Mouse (Mus musculus) stomach, embryonic 15.5 days (tissue): ENCODE data around the gene Zswim1. TPM values are rescaled to one million over a fixed set of nuclear protein-coding genes. Genes with fewer than 3 reads are reported as not detected.

ENCODE experiments used
- ATAC-seq: fragments of 200-750 bp; cut with Nextera tagmentation; 2 replicates; pipeline ENCODE4 v1.8.0; 2017; ENCODE audit warnings: low read depth, moderate number of reproducible peaks, moderate TSS enrichment; ENCODE audit not compliant: insufficient read depth, low FRiP score
- H3K27ac ChIP-seq: fragments of 300-500 bp; sonication (generic); 2 replicates; pipeline ENCODE4 v1.5.1; 2015; ENCODE audit warnings: mild to moderate bottlenecking, inconsistent platforms
- H3K27me3 ChIP-seq: fragments of 300-500 bp; sonication (generic); replicated peaks from 2 replicates; pipeline ENCODE4 v1.6.1; 2015; ENCODE audit warnings: inconsistent platforms
- H3K36me3 ChIP-seq: fragments of 300-500 bp; sonication (generic); 2 replicates; pipeline ENCODE4 v1.6.1; 2015; ENCODE audit warnings: inconsistent platforms
- H3K4me1 ChIP-seq: fragments of 300-500 bp; sonication (generic); 2 replicates; pipeline ENCODE4 v1.6.1; 2015; ENCODE audit warnings: inconsistent platforms
- H3K4me2 ChIP-seq: fragments of 300-500 bp; sonication (generic); 2 replicates; pipeline ENCODE4 v1.6.1; 2015; ENCODE audit warnings: mild to moderate bottlenecking, inconsistent platforms
- H3K4me3 ChIP-seq: fragments of 300-500 bp; sonication (generic); replicated peaks from 2 replicates; pipeline ENCODE4 v1.5.1; 2015; ENCODE audit warnings: inconsistent platforms
- H3K9ac ChIP-seq: fragments of 300-500 bp; sonication (generic); 2 replicates; pipeline ENCODE4 v1.6.1; 2015; ENCODE audit warnings: inconsistent platforms
- H3K9me3 ChIP-seq: fragments of 300-500 bp; sonication (generic); 2 replicates; pipeline ENCODE4 v1.6.1; 2016; ENCODE audit warnings: inconsistent platforms
- WGBS: fragments of 180-500 bp; shearing (Covaris S2); methylation state at CpG from one replicate; pipeline ENCODE4 v1.1.7; 2015; 5-methylcytosine and 5-hydroxymethylcytosine counted together
- polyA plus RNA-seq: library from polyadenylated mRNA; unstranded; fragments of >200 nt; fragmentation: Nextera tagmentation; extraction: Ambion mirVana; gene quantifications from 2 replicates; pipeline ENCODE4 v1.2.1, GENCODE M21; 2015

Gene Zswim1
- polyA plus RNA-seq, 1 experiment from 2014 or later = 13.1 TPM

DNA sequence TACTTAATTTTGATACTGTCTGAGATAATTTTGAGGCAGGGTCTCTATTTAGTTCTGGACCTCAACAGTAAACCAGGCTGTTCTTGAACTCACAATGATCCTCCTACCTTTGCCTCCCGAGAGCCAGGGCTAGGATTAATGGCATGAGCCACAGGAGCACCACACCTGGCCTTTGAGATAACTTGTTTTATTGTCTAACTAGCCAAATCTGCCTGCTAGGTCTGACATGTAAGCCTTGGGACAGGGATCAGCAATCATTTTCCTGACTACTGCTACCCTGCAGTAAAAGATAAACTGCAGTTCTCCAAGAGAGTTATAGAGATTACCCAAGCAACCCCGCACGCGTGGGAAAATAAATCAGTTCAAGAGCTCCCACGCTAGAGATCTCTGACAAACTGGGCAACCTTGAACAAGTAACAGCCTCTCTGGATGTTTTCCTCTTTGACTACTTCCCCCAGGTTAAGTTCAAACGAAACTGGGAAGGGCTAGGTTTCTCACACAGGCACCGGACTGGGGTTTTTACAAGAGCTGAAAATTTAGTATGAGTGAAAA is 37.5 kb upstream of the Zswim1 start:
- Histone ChIP-seq H3K9ac (peak overlapping the region; percentile 73; the same call in 1 of the 2 replicates), H3K4me3 (peak overlapping the region; percentile 68), H3K27me3 (no peaks in the 10 kb centered on the region), H3K9me3 (no peaks in the 10 kb centered on the region), H3K27ac (peak overlapping the region; percentile 94), H3K4me2 (peak overlapping the region; percentile 84), H3K4me1 (peaks cover 21% of the 10 kb centered on the region; the same call in 1 of the 2 replicates), H3K36me3 (no peaks in the 10 kb centered on the region)
- WGBS = under 1% methylated on average over 7 of the region's 7 CpGs
- no peak for ATAC-seq

DNA sequence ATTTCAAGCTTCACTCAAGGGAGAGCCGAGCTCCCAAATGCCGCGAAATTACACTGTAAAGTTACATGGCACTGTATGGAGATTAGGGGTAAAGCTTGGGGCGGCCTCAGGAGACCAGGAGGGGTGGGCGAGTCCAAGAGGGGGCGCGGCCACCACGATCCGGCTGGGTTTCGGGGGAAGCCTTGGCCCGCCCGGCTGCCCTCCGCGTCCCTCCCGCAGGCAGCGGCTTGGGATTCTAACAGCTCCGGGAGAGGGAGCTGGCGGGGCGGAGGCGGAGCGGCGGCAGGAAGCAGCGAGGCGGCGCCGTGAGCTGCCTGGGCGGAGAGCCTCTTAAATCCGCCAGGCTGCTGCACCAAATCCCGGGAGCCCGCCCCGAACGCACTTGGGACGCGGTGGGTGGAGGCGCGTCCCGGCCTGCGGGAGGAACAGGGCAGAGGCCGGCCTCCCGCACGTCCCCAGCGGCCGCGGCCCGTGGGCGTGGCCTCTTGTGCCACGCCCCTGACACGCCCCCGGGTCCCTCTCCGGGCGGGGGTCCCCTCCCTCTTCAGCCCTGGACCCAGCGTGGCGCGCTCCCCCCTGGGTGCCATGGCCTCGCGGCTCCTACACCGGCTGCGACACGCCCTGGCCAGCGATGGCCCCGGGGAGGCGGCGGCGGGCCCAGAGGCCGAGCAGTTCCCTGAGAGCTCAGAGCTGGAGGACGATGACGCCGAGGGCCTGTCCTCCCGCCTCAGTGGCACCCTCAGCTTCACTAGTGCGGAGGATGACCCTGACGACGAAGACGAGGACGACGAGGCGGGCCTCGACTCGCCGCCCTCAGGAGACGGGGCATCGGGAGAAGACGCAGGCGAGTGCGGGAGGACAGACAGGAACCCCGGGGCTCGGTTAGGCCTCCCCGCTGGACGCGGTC is 36.8 kb upstream of the Zswim1 start, which contains the start of gene Snx21:
TSS of gene Snx21 (plus strand) at position 343 of the 907 bp plus-strand sequence.
- Histone ChIP-seq H3K27me3 (no peaks in the 10 kb centered on the region), H3K4me3 (peak within 1 kb of the TSS; percentile 68), H3K27ac (peak within 1 kb of the TSS; percentile 94), H3K9me3 (no peaks in the 10 kb centered on the region), H3K36me3 (no peaks in the 10 kb centered on the region), H3K4me1 (peaks cover 21% of the 10 kb centered on the region; the same call in 1 of the 2 replicates), H3K4me2 (peak within 1 kb of the TSS; percentile 84), H3K9ac (peak within 1 kb of the TSS; percentile 73)
- ATAC-seq = peak; percentile 94
- WGBS = under 1% methylated on average over 75 of the region's 89 CpGs

DNA sequence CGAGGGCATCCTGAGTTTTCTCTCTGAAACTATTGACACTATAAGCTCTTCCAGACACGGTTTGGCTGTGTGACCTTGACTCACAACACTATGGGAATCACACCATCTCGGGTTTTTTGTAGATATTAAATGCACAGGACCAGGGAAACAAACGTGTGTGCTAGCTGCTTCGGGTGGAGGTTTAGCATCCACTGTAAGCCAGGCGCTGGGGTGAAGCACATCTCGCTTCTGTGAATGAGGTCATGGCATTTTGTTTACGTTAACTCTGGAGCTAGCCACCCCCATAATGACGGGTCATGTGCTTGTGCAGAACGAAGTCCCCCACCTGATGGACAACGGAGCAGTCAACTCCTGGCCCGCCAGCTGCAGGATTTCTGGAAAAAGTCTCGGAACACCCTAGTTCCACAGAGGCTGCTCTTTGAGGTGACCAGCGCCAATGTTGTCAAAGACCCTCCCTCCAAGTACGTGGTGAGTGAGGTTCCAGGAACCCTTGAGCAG is 36.0 kb upstream of the Zswim1 start:
- Histone ChIP-seq H3K36me3 (no peaks in the 10 kb centered on the region), H3K27me3 (no peaks in the 10 kb centered on the region), H3K9ac (peak overlapping the region; percentile 73), H3K4me1 (peaks cover 21% of the 10 kb centered on the region; the same call in 1 of the 2 replicates), H3K4me2 (peak overlapping the region; percentile 84), H3K4me3 (peak overlapping the region; percentile 68), H3K9me3 (no peaks in the 10 kb centered on the region), H3K27ac (peak overlapping the region; percentile 94)
- WGBS = 10% methylated on average over 15 of the region's 15 CpGs
- no peak for ATAC-seq

DNA sequence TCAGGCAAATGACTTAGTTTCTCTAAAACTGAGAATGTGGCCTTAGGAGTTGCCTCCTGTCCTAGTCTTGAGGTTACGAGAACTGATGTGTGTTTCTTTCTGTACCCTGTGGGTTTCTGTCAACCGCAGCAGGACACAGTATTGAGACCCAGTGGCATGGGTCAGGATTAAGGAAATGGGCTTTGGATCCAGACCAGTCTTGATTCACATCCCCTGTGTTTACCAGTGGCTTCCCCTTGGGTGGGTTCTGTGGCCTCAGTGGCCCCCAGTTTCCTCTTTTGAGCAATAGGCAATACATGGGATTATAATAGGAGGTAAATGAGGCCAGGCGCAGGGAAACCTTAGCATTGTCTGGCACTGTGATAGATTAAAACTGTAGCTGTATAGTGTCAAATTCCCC is 35.5 kb upstream of the Zswim1 start:
- Histone ChIP-seq H3K9me3 (no peaks in the 10 kb centered on the region), H3K27me3 (no peaks in the 10 kb centered on the region), H3K4me1 (peaks cover 21% of the 10 kb centered on the region; the same call in 1 of the 2 replicates), H3K27ac (0 out of 2 replicates have a peak overlapping the region, but pooled peaks have one; percentile 6), H3K9ac (no peak overlapping the region), H3K36me3 (peaks cover 4% of the 10 kb centered on the region), H3K4me2 (peak overlapping the region; percentile 84), H3K4me3 (peak overlapping the region; percentile 68; the same call in 1 of the 2 replicates)
- 79% methylated on average over 3 of the region's 3 CpGs for WGBS
- ATAC-seq = no peak

DNA sequence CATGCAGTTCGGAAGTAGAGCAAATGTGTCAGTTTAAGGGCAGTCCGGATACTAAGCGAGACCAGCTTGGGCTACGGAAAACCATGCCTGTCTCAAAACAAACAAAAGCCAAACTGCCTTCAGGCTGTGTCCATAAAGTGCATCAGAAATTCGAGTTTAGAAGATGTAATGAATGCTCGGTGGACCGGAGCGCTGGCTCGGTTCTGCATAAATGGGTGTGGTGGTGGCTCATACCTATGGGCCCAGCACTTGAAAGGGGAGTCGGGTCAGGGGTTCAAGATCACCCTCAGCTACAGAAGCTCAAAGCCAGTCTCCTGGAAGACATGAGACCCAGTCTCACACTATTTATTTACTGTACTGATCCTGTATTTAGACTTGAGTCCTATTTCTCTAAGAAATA is 34.7 kb upstream of the Zswim1 start:
- no peak overlapping the region for H3K4me3 ChIP-seq
- no peak overlapping the region for H3K4me2 ChIP-seq
- WGBS = 79% methylated on average over 10 of the region's 10 CpGs
- no peaks in the 10 kb centered on the region for H3K9me3 ChIP-seq
- no peaks in the 10 kb centered on the region for H3K27me3 ChIP-seq
- peaks cover 21% of the 10 kb centered on the region; the same call in 1 of the 2 replicates for H3K4me1 ChIP-seq
- H3K9ac ChIP-seq = no peak overlapping the region
- H3K36me3 ChIP-seq = peaks cover 11% of the 10 kb centered on the region
- no peak for ATAC-seq
- H3K27ac ChIP-seq = no peak overlapping the region

DNA sequence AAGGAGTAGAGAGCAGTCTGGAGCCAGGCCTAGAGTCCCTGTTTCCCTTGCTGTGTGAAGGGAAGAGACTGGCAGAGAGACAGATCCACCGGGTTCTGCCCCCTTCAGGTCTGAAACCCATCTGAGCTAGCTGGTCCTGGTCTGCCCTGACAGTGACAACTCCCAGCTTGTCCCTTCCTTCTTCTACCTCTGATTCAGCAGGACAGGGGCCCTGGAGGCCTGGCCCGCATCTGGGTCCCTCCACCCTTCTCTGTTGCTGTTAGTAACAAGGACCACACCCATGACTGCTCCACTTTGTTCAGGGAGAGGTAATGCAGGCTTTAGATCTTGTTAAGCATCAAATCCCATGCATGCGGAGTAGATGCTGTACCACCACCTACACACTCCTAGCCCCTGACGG is 34.1 kb upstream of the Zswim1 start:
- H3K4me3 ChIP-seq = no peak overlapping the region
- no peak overlapping the region for H3K9ac ChIP-seq
- peaks cover 14% of the 10 kb centered on the region for H3K36me3 ChIP-seq
- H3K27me3 ChIP-seq = no peaks in the 10 kb centered on the region
- H3K4me1 ChIP-seq = peaks cover 21% of the 10 kb centered on the region; the same call in 1 of the 2 replicates
- 59% methylated on average over 4 of the region's 4 CpGs for WGBS
- no peak for ATAC-seq
- H3K4me2 ChIP-seq = no peak overlapping the region
- H3K27ac ChIP-seq = no peak overlapping the region
- H3K9me3 ChIP-seq = no peaks in the 10 kb centered on the region

DNA sequence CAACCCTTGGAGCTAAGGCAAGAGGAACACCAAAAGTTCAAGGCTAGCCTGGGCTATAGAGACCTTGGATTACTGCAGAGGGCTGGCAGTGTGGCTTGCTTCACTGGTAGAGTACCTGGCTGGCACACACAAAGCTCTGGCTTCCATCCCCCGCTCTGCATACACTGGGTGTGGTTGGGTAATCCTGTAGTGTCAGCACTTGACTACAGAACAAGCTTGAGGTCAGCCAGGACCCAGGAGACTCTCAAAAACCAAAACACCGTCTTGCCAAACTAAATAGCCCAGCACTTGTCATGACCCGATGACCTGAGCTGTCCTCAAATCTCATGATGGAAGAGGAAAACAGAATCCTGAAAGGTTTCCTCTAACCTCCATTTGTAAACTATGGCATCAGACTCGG is 32.0 kb upstream of the Zswim1 start:
- ATAC-seq = no peak
- Histone ChIP-seq H3K4me2 (no peak overlapping the region), H3K4me1 (peaks cover 18% of the 10 kb centered on the region), H3K4me3 (no peak overlapping the region), H3K27me3 (no peaks in the 10 kb centered on the region), H3K36me3 (peaks cover 28% of the 10 kb centered on the region), H3K9me3 (no peaks in the 10 kb centered on the region), H3K27ac (no peak overlapping the region), H3K9ac (no peak overlapping the region)
- 65% methylated on average over 4 of the region's 4 CpGs for WGBS

DNA sequence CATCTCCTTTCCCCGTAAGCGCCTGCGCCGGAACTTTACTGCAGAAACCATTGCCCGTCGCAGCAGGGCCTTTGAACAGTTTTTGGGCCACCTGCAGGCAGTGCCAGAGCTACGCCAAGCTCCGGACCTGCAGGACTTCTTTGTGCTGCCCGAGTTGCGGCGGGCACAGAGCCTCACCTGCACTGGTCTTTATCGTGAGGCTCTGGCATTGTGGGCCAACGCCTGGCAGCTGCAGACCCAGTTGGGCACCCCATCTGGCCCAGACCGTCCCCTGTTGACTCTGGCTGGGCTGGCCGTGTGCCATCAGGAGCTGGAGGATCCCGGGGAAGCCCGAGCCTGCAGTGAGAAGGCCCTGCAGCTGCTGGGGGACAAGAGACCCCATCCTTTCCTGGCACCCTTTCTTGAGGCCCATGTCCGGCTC is 30.6 kb upstream of the Zswim1 start:
- Histone ChIP-seq H3K27ac (no peak overlapping the region), H3K9me3 (no peaks in the 10 kb centered on the region), H3K4me3 (no peak overlapping the region), H3K4me1 (peaks cover 14% of the 10 kb centered on the region), H3K4me2 (no peak overlapping the region), H3K27me3 (no peaks in the 10 kb centered on the region), H3K9ac (no peak overlapping the region), H3K36me3 (peaks cover 31% of the 10 kb centered on the region)
- WGBS = 92% methylated on average over 18 of the region's 18 CpGs
- ATAC-seq = no peak

DNA sequence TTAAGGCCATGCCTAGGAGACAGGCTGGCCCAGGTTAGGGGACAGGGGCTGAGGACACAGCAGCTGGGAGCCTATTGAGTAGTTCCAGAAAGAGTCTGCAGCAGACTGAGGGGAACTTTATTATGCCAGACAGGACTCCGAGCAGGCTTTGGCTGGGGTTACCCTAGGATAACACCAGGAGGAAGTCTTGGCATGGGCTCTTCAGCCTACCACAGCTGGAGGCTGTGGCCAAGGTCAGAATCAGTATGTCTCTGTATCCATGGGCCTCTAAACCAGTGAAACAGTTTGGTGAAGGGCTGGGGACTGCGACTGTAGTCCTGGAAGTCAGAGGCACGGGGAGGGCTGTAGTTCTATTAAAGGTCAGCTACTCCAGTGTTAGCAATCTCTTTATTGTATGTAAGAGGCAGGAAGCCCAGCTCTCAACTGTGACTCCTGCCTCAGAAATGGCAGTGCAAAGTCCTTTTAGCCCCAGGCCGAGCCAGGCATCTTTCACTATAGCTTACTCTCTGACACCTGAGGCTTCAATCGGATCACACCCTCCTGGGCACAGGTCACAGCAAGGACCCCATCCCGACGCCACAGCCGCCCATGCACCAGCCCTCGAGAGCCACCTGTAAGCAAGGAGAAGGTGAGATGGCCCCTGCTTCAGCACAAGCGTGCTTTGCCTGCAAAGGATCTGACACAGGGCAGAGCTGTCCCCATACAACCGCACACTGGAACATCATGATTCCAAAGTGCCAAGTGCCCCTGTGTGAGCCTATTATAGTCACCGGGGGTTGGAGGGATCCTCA is 29.9 kb upstream of the Zswim1 start:
- Histone ChIP-seq H3K27ac (no peak overlapping the region), H3K9ac (no peak overlapping the region), H3K27me3 (no peaks in the 10 kb centered on the region), H3K36me3 (peaks cover 33% of the 10 kb centered on the region), H3K9me3 (no peaks in the 10 kb centered on the region), H3K4me3 (no peak overlapping the region), H3K4me1 (peaks cover 9% of the 10 kb centered on the region), H3K4me2 (no peak overlapping the region)
- 94% methylated on average over 12 of the region's 12 CpGs for WGBS
- ATAC-seq = no peak

DNA sequence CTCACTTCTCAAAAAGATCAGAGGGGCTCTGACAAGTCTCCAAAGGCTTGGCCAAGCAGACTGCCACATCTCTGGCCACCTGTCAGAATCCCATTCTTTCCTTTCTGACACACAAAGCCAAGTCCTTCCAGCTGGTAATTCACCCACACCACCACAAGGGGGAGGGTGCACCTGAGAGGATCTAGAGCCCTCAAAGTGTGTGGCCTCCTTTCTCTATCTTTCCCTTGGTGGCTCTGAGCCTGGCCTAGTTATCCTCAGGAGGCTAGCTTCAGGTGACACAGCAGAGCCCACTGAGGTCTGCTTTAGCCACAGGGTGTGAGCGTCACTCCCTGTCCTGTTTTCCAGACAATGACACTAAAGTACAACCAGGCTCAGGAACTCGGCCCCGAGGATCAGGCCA is 29.2 kb upstream of the Zswim1 start:
- Histone ChIP-seq H3K27ac (no peak overlapping the region), H3K36me3 (peaks cover 37% of the 10 kb centered on the region), H3K27me3 (no peaks in the 10 kb centered on the region), H3K4me2 (no peak overlapping the region), H3K4me3 (no peak overlapping the region), H3K9me3 (no peaks in the 10 kb centered on the region), H3K4me1 (peaks cover 9% of the 10 kb centered on the region), H3K9ac (no peak overlapping the region)
- 63% methylated on average over 3 of the region's 3 CpGs for WGBS
- no peak for ATAC-seq

DNA sequence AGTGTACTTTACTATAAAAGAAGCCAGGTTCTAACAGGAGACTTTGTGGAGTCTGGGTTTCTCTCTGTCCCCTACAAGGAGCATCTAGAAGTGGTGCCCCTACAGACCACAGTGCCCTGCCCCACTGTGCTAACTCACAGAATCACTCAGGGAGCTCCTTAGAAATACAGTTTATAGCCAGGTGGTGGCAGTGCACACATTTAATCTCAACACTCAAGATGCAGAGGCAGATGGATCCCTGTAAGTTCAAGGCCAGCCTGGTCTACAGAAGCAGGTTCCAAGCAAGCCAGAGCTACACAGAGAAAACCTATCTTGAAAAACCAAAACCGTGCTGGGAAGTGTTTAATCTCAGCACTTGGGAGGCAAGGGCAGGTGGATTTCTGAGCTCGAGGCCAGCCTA is 28.7 kb upstream of the Zswim1 start:
- 92% methylated on average over 2 of the region's 2 CpGs for WGBS
- Histone ChIP-seq H3K9me3 (no peaks in the 10 kb centered on the region), H3K4me2 (no peak overlapping the region), H3K9ac (no peak overlapping the region), H3K4me3 (no peak overlapping the region), H3K27ac (no peak overlapping the region), H3K36me3 (peaks cover 39% of the 10 kb centered on the region), H3K27me3 (no peaks in the 10 kb centered on the region), H3K4me1 (peaks cover 4% of the 10 kb centered on the region; the same call in 1 of the 2 replicates)
- ATAC-seq = no peak
